Mouse (Mus musculus) lung, adult 18-20 months (tissue): ENCODE measurements around the gene Spin2e.
"Not testable (repeated sequence)": the region's sequence is repeated elsewhere in the genome, so short reads cannot be mapped to it uniquely, and the experiment has no call there.

ENCODE experiments used
- DNase-seq, 2 experiments: peaks; one replicate each; pipeline ENCODE4 v3.0.0; 2022; ENCODE audit warnings: mixed read lengths in 2 of 2

Gene Spin2e

DNA sequence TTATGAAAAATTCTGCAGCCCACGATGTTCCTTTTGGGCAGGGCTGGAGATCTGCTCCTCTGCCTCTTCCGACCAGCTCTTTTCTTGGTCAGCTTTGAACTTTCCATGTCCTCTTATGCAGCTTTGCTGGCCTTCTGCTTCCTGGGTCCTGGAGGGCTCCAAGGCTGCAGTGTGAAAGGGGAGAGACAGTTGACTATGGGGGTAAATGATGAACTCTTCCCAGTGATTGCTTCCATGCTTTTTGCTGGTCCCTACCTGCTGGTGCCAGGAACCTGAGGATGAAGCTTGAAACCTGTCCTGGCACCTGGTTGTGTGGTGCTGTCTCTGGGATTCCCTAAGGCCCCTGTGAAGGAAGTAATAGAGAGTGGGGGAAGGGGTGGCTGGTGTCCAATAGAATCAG is at the start of gene Spin2e:
Gene Spin2e (minus strand): TSS at position 101 of the 400 bp plus-strand sequence.
- not testable (repeated sequence) for DNase-seq

DNA sequence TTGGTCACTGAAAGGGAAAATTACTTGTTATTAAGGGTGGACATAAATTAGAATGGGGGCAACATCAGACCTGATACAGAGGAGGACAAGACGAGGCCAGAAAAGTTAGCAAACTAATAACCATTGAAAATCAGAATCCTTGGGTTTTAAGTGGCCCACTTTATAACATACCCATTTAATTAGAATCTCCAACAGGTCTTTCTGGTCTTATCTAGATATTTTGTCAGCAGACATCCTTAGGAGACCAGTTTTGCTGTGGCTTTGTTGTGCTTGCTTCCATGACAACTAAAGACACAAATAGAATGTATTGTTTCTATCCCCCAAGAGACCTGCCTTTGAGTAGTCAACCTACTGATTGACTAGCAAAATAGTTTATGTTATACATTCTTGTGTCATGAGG is 44.5 kb downstream of the Spin2e start, which contains the start of gene Gm21883:
Gene Gm21883 (minus strand): TSS at position 101 of the 400 bp plus-strand sequence.
- not testable (repeated sequence) for DNase-seq
